Mouse (Mus musculus) fat pad, adult 2 months (tissue): ENCODE data around the gene Scn2b.

Experiments
- DNase-seq: peaks from one replicate; pipeline ENCODE4 v3.0.0-alpha.2; 2011; ENCODE audit warnings: low read depth, low spot score; ENCODE audit errors: extremely low read depth

Gene Scn2b

GRCm38 (mm10) chr9:45117741-45118431 lies at the start of gene Scn2b:
TSS of gene Scn2b (plus strand) at chr9:45117782.
- DNase-seq: no peak

- DNase-seq: no peak
Observed at GRCm38 (mm10) chr9:45071800-45072199, 45.8 kb upstream of the Scn2b start.

DNA sequence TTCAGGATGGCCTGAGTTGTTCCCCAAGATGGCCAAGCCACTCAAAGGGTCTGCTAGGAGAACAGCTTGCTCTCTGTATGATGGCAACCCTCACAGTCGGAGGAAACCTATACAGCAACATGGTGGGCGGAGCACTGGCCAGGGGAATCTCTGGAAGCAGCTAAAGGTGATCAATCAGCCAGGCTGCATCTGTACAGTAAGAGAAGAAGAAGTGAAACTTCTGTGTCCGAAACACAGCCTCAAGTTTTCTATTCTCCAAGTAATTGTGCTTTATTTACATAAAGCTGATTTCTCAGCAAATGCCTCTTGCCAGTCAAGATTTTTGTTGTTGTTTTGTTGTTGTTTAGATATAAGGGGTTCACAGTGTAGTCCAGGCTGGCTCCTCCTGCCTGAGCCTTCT lies 39.7 kb upstream of the Scn2b start:
- DNase-seq: no peak

DNA sequence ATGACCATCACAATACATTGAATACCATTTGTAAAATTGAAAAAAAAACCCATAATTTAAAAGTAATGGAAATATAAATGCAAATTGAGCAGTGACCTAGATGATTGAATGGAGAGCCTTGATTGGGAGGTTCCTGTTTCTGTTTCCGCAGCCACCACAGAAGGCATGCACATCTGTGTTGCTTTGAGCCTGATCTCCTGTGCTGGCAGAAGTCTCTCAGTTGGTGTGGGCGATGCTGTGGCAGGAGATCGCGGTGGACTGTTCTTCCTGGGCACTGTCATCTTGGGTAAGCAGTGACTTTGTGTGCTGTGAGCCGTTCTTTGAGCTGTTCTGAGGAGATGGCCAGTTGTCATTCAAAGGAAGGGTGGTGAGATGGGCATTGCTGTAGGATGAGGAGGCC lies 38.6 kb upstream of the Scn2b start, which contains the start of gene Jaml:
TSS of gene Jaml (plus strand) at position 173 of the 400 bp plus-strand sequence.
- DNase-seq: no peak

- no peak for DNase-seq
Observed at GRCm38 (mm10) chr9:45083132-45083531, 34.5 kb upstream of the Scn2b start.

DNA sequence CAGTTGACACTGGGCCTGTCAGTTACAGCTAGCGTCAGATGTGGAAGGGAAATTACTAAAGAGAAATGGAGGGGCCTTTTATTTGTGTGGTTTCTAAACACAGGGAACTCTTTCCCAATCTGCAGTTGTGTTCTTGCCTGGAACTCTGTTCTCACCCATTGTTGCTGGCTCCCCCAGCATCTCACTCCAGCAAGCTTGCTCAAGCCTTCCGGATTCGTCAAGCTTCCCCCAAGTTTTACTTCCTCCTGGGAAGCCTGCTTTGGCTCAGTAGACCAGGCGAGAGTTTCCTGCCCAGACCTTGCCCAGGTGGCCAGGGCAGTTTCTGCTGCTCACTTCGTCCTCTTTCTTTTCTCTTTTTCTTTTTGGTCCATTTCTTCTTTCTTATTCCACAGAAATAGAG lies 33.0 kb upstream of the Scn2b start:
- no peak for DNase-seq

DNA sequence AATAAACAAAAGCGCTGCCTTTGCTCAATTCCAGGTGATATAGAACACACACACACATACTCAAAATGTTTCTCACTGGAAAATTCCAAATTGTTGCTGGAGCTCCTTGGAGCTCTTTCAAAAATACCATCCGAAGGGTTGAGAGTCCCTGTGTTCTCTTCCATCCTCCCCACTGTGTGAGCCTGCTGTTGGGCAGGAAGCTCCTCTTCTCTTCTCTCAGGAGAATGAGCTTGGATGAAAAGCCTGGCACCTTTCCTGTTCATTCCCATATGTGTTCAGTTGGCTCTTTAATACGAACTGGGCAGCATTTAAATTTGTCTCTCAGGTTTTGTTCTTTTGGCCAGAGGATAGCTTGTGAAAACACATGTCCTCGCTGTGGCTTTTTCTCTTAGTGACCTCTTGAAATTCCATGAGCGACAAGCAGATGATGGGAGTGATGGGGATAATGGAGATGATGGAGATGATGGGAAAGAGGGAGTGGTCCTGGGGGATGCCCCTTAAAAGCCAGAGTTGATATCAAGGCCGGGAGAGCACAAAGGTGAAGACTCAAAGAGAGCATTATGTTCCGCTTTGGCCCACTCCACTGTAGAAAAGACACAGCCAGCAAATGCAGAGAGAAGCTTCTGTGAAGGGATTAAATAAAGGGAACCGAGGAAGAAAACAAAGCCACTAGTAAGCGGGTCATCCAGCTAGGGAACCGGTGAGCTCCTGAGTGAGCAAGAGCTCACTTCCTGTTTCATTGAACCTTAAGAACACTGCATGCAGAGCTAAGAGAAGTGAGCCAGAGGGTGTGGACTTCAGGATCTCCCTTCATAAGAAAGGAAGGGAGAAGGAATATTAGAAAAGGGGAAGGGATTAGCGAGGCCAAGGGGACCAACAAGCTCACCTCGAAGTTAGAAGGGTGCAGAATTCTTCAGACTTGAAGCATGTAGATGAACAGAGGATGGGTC lies 31.6 kb upstream of the Scn2b start:
- DNase-seq: no peak

DNA sequence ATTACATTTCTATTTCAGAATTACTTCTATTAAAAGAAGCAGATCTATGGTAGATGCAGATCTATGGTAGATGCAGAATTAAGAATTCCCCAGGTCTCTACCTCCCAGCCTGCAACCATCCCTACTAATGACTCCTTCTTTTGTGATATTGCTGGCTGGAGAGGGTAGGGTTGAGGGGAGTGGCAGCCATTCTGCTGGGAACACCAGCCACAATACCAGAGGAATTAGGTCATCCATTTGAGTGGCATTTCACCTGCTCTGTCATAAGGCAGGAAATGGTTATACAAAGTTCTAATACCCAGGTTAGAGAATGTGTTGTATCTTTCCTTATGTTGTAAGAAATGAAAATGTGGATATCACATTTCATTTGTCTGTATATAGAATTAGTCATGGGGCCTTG lies 29.5 kb upstream of the Scn2b start:
- DNase-seq: no peak

DNA sequence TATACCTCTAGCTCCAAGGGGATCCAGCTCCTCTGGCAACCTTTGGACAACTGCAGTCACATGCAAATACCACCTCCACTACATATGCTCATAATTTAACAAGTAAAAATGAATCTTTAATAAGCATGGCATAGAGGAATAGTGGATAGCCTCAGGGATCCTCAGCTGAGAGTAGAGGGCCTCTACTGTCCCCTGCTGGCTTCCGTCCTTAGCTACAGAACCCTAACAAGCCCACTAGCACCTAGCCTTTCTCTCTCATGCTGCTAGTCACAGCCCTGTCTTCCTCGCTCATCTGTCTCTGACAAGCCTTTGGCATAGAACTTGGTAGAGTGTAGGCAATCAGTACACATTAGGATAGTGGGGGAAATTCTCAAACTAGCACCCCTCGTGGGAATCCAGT lies 26.8 kb upstream of the Scn2b start:
- DNase-seq: no peak

DNA sequence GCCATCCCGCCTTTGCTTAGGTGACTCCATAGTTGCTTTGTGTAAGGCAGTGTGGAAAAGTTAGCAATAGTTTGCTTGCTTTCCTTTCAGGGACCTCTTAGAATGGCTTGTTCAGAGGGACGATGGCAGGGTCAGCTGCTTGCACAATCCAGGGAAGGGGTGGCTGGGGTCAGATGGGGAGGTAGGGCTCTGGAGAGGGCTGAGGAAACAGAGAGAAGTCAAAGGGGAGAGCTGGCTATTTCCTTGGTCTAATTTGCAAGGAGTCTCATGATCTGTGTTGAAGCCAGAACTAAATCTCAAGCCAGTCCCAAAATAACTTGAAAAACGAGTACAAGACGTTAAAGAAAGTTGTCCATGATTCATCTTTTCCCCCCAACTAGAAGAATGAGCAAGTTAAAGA lies 24.9 kb upstream of the Scn2b start:
- DNase-seq: no peak

DNA sequence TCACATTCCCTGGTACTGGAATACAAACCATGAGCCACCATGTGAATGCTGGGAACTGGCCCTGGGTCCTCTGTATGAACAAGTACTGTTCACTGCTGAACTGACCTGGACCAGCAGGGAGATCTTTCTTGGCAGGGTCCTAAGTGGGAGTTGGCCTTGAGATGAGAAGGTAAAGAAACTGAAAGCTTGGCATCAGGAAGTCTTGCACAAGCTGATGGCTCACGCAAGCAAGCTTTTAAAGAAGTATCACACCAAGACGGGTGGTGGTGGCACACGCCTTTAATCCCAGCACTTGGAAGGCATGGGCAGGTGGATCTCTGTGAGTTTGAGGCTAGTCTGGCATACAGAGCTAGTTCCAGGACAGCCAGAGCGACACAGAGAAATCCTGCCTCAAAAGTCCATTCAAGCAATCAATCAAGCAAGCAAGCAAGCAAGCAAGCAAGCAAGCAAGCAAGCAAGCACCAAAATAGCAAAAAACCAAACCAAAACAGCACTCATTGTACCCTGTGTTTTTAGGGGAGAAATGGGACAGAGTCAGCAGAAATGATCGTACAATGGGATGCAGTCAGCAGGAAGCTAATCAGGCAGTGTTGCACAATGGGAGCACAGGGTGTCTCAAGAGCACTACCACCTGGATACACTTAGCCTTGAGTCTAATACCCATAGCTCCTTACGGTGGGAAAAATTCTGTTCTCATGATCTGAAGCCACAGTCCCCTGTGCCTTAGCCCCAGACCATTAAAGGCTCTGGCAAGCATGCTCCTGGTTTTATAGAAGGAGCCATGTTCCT lies 22.2 kb upstream of the Scn2b start:
- peak; percentile 47 for DNase-seq

DNA sequence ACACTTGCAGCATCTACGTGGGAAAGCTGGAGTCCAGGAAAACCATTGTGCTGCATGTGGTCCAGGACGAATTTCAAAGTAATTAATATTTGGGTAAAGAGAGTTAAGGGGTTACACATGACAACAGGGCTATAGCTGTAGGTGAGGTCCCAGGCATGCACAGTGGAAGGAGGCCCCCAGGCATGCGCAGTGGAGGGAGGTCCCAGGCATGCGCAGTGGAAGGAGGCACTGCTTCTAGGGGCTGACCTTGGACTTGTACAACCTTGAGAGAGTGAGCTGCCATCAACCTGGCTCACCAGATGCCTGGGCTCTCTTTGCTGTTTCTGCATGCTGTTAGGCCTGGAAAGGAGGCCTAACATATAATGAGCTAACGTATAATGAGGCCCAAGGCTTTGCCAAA lies 19.7 kb upstream of the Scn2b start:
- DNase-seq: no peak

- no peak for DNase-seq
Observed at GRCm38 (mm10) chr9:45098426-45098825, 19.2 kb upstream of the Scn2b start.

DNA sequence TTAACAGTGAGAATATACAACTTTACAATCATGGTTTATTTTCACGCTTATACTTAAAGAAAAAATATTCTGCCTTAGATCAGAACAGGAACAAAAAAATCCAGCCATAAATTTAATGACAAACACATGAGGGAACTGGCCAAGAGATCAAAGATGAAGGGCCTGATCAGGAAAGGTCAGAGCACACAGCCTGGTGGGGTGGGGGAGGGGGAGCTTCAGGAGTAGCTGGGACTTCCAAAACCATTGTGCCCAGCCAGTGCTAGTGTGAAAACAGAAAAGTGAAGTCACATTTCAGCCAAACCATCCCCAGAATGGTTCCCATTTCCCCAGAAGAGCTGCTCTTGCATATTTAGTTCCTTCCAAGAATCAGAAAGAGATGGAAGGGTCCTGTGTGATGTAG lies 15.1 kb upstream of the Scn2b start:
- no peak for DNase-seq

- DNase-seq: no peak
Observed at GRCm38 (mm10) chr9:45103211-45103979, 14.2 kb upstream of the Scn2b start.

GRCm38 (mm10) chr9:45105596-45106374 lies 11.8 kb upstream of the Scn2b start:
- DNase-seq: no peak

DNA sequence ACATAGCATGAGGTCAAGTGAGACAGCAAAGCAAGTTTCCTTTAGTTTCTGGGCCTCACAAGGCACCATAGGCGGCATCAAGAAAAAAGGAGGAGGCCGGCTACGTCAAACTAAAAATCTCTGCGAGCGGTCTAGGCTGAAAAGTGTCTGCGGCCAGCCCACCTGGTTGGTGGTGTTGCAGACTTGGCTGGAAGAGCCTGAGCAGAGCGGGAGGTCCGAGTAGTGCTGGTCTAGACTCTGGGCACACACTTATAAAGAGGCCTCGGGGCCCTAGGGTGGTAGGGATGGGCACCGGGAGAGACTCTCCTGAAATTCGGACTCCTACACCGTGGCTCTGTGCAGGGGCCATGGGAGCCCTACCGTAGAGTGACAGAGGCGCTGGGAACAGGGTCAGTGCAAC lies 1.9 kb upstream of the Scn2b start:
- no peak for DNase-seq

DNA sequence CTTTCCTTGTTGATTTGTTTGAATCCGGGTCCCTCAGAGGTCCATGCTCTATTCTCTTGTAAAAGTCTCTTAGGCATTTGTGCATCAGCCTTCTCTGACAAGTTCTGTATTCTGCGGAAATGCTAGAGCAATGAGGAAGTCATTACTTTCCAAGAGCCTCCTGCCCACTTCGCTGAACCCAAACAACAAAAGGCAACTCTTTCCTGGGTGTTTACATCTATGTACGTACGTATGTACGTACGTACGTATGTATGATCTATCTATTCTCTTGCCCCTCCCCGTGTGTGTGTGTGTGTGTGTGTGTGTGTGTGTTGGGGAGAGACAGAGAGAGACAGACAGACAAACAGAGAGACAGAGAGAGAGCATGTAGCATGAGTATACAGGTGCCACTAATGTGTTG lies 763 bp upstream of the Scn2b start:
- DNase-seq: no peak

- DNase-seq: no peak
Observed at GRCm38 (mm10) chr9:45118552-45118951, 970 bp downstream of the Scn2b start.
